Mouse (Mus musculus): ENCODE results near the gene Art3. TPM values are rescaled to one million over a fixed set of nuclear protein-coding genes. Genes with fewer than 3 reads are reported as not detected.
"Not testable (repeated sequence)": the region's sequence is repeated elsewhere in the genome, so short reads cannot be mapped to it uniquely, and the experiment has no call there.

Art3 gene
- polyA plus RNA-seq, 1 experiment from 2014 or later = 1.4 TPM

DNA sequence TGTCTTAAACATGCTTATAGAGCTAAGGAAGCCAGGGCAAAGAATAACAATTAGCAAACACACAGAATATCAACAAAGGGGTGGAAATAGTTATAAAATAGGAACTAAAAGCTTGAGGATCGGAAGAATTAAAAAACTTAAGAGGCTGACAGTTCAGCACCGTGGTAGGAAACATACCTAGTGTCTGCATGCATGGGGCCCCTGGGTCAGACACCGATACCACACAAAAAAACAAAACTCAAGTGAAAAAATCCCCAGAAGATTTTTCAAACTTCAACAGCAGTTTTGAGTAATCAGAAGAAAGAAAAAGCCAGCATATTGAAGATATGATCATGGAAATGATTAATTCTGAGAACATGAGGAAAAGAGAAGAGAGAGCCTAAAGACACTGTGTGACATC lies 5.1 kb downstream of the Art3 start:
- DNase-seq = no peak
- Histone ChIP-seq H3K9ac (no peak overlapping the region), H3K4me1 (ENCODE audit: insufficient read depth) (0 out of 2 replicates have a peak, but pooled peaks cover 2% of the 10 kb centered on the region), H3K36me3 (ENCODE audit: insufficient read depth) (no peaks in the 10 kb centered on the region), H3K27me3 (ENCODE audit: insufficient read depth, low read length) (no peaks in the 10 kb centered on the region), H3K27ac (ENCODE audit: low read depth) (no peak overlapping the region), H3K4me3 (ENCODE audit: low read depth, low read length) (no peak overlapping the region), H3K4me2 (no peak overlapping the region), H3K9me3 (ENCODE audit: low read depth, low read length) (no peaks in the 10 kb centered on the region)
- no peak for TF ChIP-seq CTCF (IDR thresholded peaks at IDR 0.05; ENCODE audit: low read depth)
- ATAC-seq (ENCODE audit: insufficient read depth) = no peak
- WGBS = 71% methylated on average over 3 of the region's 3 CpGs

- TF ChIP-seq CTCF (IDR thresholded peaks at IDR 0.05; ENCODE audit: low read depth) = no peak
- Histone ChIP-seq H3K9ac (no peak overlapping the region), H3K4me3 (ENCODE audit: low read depth, low read length) (no peak overlapping the region), H3K27ac (ENCODE audit: low read depth) (no peak overlapping the region), H3K9me3 (ENCODE audit: low read depth, low read length) (no peaks in the 10 kb centered on the region), H3K4me1 (ENCODE audit: insufficient read depth) (no peaks in the 10 kb centered on the region), H3K4me2 (no peak overlapping the region), H3K27me3 (ENCODE audit: insufficient read depth, low read length) (no peaks in the 10 kb centered on the region), H3K36me3 (ENCODE audit: insufficient read depth) (no peaks in the 10 kb centered on the region)
- WGBS = 64% methylated on average over 4 of the region's 4 CpGs
- ATAC-seq (ENCODE audit: insufficient read depth) = no peak
- DNase-seq = no peak
Observed at GRCm38 (mm10) chr5:92340606-92341005, 9.0 kb downstream of the Art3 start.

DNA sequence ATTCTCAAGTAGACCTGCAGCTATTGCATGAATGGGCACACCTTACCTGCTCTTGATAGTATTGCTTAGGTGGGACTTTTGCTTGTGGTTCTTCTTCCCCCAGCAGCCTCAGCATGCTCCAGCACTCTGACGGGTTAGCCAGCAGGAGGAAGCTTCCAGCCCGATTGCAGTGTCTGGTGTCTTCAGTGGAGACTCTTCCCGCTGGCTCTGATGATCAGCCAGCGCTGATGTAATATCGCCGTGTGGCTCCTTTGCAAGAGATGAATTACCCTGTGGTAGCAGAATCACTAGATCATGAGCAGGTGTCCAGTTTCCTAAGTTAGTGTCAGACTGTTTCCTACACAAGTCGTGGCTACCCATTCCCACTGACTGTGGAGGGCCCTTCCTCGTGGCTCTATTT lies 13.4 kb downstream of the Art3 start:
- TF ChIP-seq CTCF (IDR thresholded peaks at IDR 0.05; ENCODE audit: low read depth) = no peak
- Histone ChIP-seq H3K4me3 (ENCODE audit: low read depth, low read length) (no peak overlapping the region), H3K27me3 (ENCODE audit: insufficient read depth, low read length) (no peaks in the 10 kb centered on the region), H3K27ac (ENCODE audit: low read depth) (no peak overlapping the region), H3K4me2 (no peak overlapping the region), H3K4me1 (ENCODE audit: insufficient read depth) (no peaks in the 10 kb centered on the region), H3K36me3 (ENCODE audit: insufficient read depth) (no peaks in the 10 kb centered on the region), H3K9me3 (ENCODE audit: low read depth, low read length) (no peaks in the 10 kb centered on the region), H3K9ac (no peak overlapping the region)
- no peak for DNase-seq
- no peak for ATAC-seq (ENCODE audit: insufficient read depth)
- 74% methylated on average over 8 of the region's 8 CpGs for WGBS

GRCm38 (mm10) chr5:92348794-92349413 lies 17.3 kb downstream of the Art3 start, which contains the start of gene Cxcl10:
TSS of gene Cxcl10 (minus strand) at chr5:92348889.
- Histone ChIP-seq H3K9me3 (ENCODE audit: low read depth, low read length) (no peaks in the 10 kb centered on the region), H3K36me3 (ENCODE audit: insufficient read depth) (no peaks in the 10 kb centered on the region), H3K9ac (no peak within 1 kb of the TSS; the same call in 1 of the 2 replicates), H3K4me1 (ENCODE audit: insufficient read depth) (no peaks in the 10 kb centered on the region), H3K27ac (ENCODE audit: low read depth) (no peak within 1 kb of the TSS), H3K4me3 (ENCODE audit: low read depth, low read length) (peak within 1 kb of the TSS; percentile 15; the same call in 1 of the 2 replicates), H3K27me3 (ENCODE audit: insufficient read depth, low read length) (no peaks in the 10 kb centered on the region), H3K4me2 (peak within 1 kb of the TSS; percentile 50)
- ATAC-seq (ENCODE audit: insufficient read depth) = peak; percentile 74; the same call in 1 of the 2 replicates
- 13% methylated on average over 14 of the region's 14 CpGs for WGBS
- no peak for TF ChIP-seq CTCF (IDR thresholded peaks at IDR 0.05; ENCODE audit: low read depth)
- peak; percentile 74 for DNase-seq

DNA sequence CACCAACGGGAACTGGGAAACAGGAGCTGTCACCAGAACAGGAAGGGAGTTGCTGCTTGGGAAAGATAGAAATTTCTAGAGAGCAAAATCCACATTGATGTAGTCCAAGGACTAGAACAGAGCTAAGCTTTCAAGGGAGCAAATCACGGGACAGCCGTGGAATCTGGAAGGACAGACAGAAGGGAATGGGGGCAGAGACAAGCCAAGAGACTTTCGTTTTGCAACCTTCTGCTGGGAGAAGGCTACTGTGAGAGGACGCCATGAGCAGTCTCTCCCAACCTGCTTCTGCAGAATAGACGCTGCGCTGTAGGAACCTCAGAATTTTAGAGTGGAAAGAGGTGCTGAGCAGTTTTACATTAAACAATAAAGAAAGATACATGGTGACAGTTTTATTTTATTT lies 18.1 kb downstream of the Art3 start:
- H3K27ac ChIP-seq (ENCODE audit: low read depth) = no peak overlapping the region
- 78% methylated on average over 7 of the region's 7 CpGs for WGBS
- no peaks in the 10 kb centered on the region for H3K27me3 ChIP-seq (ENCODE audit: insufficient read depth, low read length)
- H3K4me1 ChIP-seq (ENCODE audit: insufficient read depth) = no peaks in the 10 kb centered on the region
- H3K9ac ChIP-seq = no peak overlapping the region
- no peak overlapping the region for H3K4me3 ChIP-seq (ENCODE audit: low read depth, low read length)
- ATAC-seq (ENCODE audit: insufficient read depth) = no peak
- no peaks in the 10 kb centered on the region for H3K9me3 ChIP-seq (ENCODE audit: low read depth, low read length)
- no peak for TF ChIP-seq CTCF (IDR thresholded peaks at IDR 0.05; ENCODE audit: low read depth)
- no peak overlapping the region for H3K4me2 ChIP-seq
- no peak for DNase-seq
- H3K36me3 ChIP-seq (ENCODE audit: insufficient read depth) = no peaks in the 10 kb centered on the region

DNA sequence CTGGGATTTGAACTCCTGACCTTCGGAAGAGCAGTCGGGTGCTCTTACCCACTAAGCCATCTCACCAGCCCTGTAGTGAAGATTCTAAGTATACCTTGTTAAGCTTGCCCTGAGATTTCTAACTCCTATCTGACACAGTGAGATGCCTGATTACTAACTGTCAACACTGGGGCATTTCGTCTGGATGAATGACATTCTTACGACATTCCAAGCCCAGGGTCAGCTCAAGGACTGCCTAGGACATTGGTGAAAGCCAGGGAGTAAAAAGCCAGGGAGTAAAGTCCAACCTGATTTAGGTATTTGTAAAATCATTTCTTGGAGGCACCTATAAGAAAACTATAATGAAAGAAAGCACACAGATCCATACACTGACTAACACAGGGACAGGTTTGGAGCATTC lies 21.1 kb downstream of the Art3 start:
- H3K9me3 ChIP-seq (ENCODE audit: low read depth, low read length); H3K4me1 ChIP-seq (ENCODE audit: insufficient read depth); H3K27ac ChIP-seq (ENCODE audit: low read depth); H3K4me2 ChIP-seq; H3K4me3 ChIP-seq (ENCODE audit: low read depth, low read length); H3K9ac ChIP-seq; H3K36me3 ChIP-seq (ENCODE audit: insufficient read depth); H3K27me3 ChIP-seq (ENCODE audit: insufficient read depth, low read length); ATAC-seq (ENCODE audit: insufficient read depth); DNase-seq: not testable (repeated sequence)
- 53% methylated on average over 4 of the region's 4 CpGs for WGBS

GRCm38 (mm10) chr5:92353517-92353916 lies 21.9 kb downstream of the Art3 start:
- WGBS = 41% methylated on average over 11 of the region's 11 CpGs
- no peaks in the 10 kb centered on the region for H3K36me3 ChIP-seq (ENCODE audit: insufficient read depth)
- H3K27me3 ChIP-seq (ENCODE audit: insufficient read depth, low read length) = no peaks in the 10 kb centered on the region
- H3K27ac ChIP-seq (ENCODE audit: low read depth) = no peak overlapping the region
- peak overlapping the region; percentile 10; the same call in 1 of the 2 replicates for H3K4me3 ChIP-seq (ENCODE audit: low read depth, low read length)
- DNase-seq (peak; percentile 23), ATAC-seq (ENCODE audit: insufficient read depth) (no peak)
- no peaks in the 10 kb centered on the region for H3K9me3 ChIP-seq (ENCODE audit: low read depth, low read length)
- H3K9ac ChIP-seq = no peak overlapping the region
- H3K4me2 ChIP-seq = peak overlapping the region; percentile 13; the same call in 1 of the 2 replicates
- no peaks in the 10 kb centered on the region for H3K4me1 ChIP-seq (ENCODE audit: insufficient read depth)
- no peak for TF ChIP-seq CTCF (IDR thresholded peaks at IDR 0.05; ENCODE audit: low read depth)

All from lung, embryonic 14.5 days (tissue).